Mouse (Mus musculus) neural tube, embryonic 15.5 days (tissue): ENCODE data around the gene Ddx55. TPM values are rescaled to one million over a fixed set of nuclear protein-coding genes. Genes with fewer than 3 reads are reported as not detected.

Experiments
- polyA plus RNA-seq: library from polyadenylated mRNA; unstranded; fragments of >200 nt; fragmentation: Nextera tagmentation; extraction: Ambion mirVana; gene quantifications from 2 replicates; pipeline ENCODE4 v1.2.1, GENCODE M21; 2015

Gene Ddx55
- polyA plus RNA-seq, 1 experiment from 2014 or later = 28.1 TPM

Other genes starting within 250 kb of the Ddx55 start
- gene Mphosph9, start 224.9 kb upstream of the Ddx55 start, polyA plus RNA-seq = 10.7 and 12.6 TPM in 2 replicates
- 13.4 and 14.4 TPM in 2 replicates for gene 2810006K23Rik, start 224.8 kb upstream of the Ddx55 start, polyA plus RNA-seq
- 49.7 and 89.0 TPM in 2 replicates for gene Cdk2ap1, start 189.8 kb upstream of the Ddx55 start, polyA plus RNA-seq
- 85.9 and 87.2 TPM in 2 replicates for gene Sbno1, start 126.9 kb upstream of the Ddx55 start, polyA plus RNA-seq
- 29.3 and 30.8 TPM in 2 replicates for gene Kmt5a, start 112.9 kb upstream of the Ddx55 start, polyA plus RNA-seq
- gene Rilpl2, start 74.5 kb upstream of the Ddx55 start, polyA plus RNA-seq = 27.5 and 32.0 TPM in 2 replicates
- 20.7 and 22.2 TPM in 2 replicates for gene Snrnp35, start 69.7 kb upstream of the Ddx55 start, polyA plus RNA-seq
- 14.3 and 14.6 TPM in 2 replicates for gene Rilpl1, start 21.5 kb upstream of the Ddx55 start, polyA plus RNA-seq
- gene Tmed2, start 12.2 kb upstream of the Ddx55 start, polyA plus RNA-seq = 336 and 384 TPM in 2 replicates
- gene Eif2b1, start 26.3 kb downstream of the Ddx55 start, polyA plus RNA-seq = 58.1 and 65.3 TPM in 2 replicates
- gene Gtf2h3, start 26.3 kb downstream of the Ddx55 start, polyA plus RNA-seq = 39.5 and 46.0 TPM in 2 replicates
- 38.8 and 40.4 TPM in 2 replicates for gene Atp6v0a2, start 75.7 kb downstream of the Ddx55 start, polyA plus RNA-seq
- 0.13 and 0.15 TPM in 2 replicates for gene Dnah10, start 172.2 kb downstream of the Ddx55 start, polyA plus RNA-seq